Mouse (Mus musculus): ENCODE data around the gene Fcer1g.

Gene Fcer1g

GRCm38 (mm10) chr1:171239992-171240744 lies 6.0 kb upstream of the Fcer1g start:
- no peak for DNase-seq

GRCm38 (mm10) chr1:171238463-171238862 lies 4.3 kb upstream of the Fcer1g start:
- DNase-seq, result no peak

- DNase-seq, result no peak
These were observed 3.3 kb upstream of the Fcer1g start for GRCm38 (mm10) chr1:171237438-171237837.

GRCm38 (mm10) chr1:171235791-171236190 lies 1.6 kb upstream of the Fcer1g start:
- no peak for DNase-seq

GRCm38 (mm10) chr1:171234538-171234937 lies 373 bp upstream of the Fcer1g start:
- DNase-seq, result no peak

GRCm38 (mm10) chr1:171232800-171233730 lies 1.1 kb downstream of the Fcer1g start:
- no peak for DNase-seq

GRCm38 (mm10) chr1:171232348-171232747 lies 1.8 kb downstream of the Fcer1g start:
- DNase-seq, result no peak

GRCm38 (mm10) chr1:171231844-171232243 lies 2.3 kb downstream of the Fcer1g start:
- no peak for DNase-seq

- DNase-seq, result no peak
These were observed 4.0 kb downstream of the Fcer1g start for GRCm38 (mm10) chr1:171230215-171230614.

GRCm38 (mm10) chr1:171229750-171230149 lies 4.4 kb downstream of the Fcer1g start:
- no peak for DNase-seq

GRCm38 (mm10) chr1:171227879-171228278 lies 6.3 kb downstream of the Fcer1g start:
- DNase-seq, result no peak

GRCm38 (mm10) chr1:171226780-171227179 lies 7.4 kb downstream of the Fcer1g start:
- no peak for DNase-seq

- DNase-seq, result no peak
These were observed 9.3 kb downstream of the Fcer1g start, which contains the start of gene Apoa2 for GRCm38 (mm10) chr1:171224857-171225256. Gene Apoa2, plus strand, starts transcription at chr1:171225054.

- no peak for DNase-seq
These were observed 10.4 kb downstream of the Fcer1g start for GRCm38 (mm10) chr1:171223796-171224195.

GRCm38 (mm10) chr1:171223168-171223567 lies 11.0 kb downstream of the Fcer1g start:
- no peak for DNase-seq

GRCm38 (mm10) chr1:171222238-171223155 lies 11.7 kb downstream of the Fcer1g start, which contains the start of gene Tomm40l:
Gene Tomm40l, minus strand, starts transcription at chr1:171222514.
- peak; percentile 92 for DNase-seq

GRCm38 (mm10) chr1:171221281-171222193 lies 12.6 kb downstream of the Fcer1g start:
- DNase-seq, result no peak

- peak; percentile 88 for DNase-seq
These were observed 13.3 kb downstream of the Fcer1g start for GRCm38 (mm10) chr1:171220871-171221270.

GRCm38 (mm10) chr1:171216241-171216955 lies 17.8 kb downstream of the Fcer1g start:
- no peak for DNase-seq

- DNase-seq, result no peak
These were observed 20.2 kb downstream of the Fcer1g start, which contains the start of gene Nr1i3 for GRCm38 (mm10) chr1:171213801-171214496. Gene Nr1i3, plus strand, starts transcription at chr1:171213970.

Measured in right cerebral cortex, postnatal 25 days (tissue).